Mouse (Mus musculus) layer of hippocampus, postnatal 25 days (tissue): ENCODE measurements around the gene Calr. TPM values are rescaled to one million over a fixed set of nuclear protein-coding genes. Genes with fewer than 3 reads are reported as not detected.
A peak's percentile ranks its signal among the peaks of the same experiment; 100 is the strongest.

Source experiments
- DNase-seq, 2 experiments: peaks; one replicate each; pipeline ENCODE4 v3.0.0; 2022; ENCODE audit warnings: mixed read lengths in 2 of 2, low spot score in 1 of 2; ENCODE audit errors: extremely low spot score in 1 of 2
- microRNA-seq, 2 experiments: library from miRNA; unstranded; fragments of <30 nt; microRNA quantifications; one replicate each; pipeline ENCODE4 v1.2.0; 2021
- total RNA-seq, 2 experiments: library from RNA; stranded (reverse); gene quantifications; 2 replicates each; pipeline ENCODE4 v1.2.3; 2021

The Calr gene
- total RNA-seq, 2 experiments from 2014 or later, result 473 to 552 TPM

DNA sequence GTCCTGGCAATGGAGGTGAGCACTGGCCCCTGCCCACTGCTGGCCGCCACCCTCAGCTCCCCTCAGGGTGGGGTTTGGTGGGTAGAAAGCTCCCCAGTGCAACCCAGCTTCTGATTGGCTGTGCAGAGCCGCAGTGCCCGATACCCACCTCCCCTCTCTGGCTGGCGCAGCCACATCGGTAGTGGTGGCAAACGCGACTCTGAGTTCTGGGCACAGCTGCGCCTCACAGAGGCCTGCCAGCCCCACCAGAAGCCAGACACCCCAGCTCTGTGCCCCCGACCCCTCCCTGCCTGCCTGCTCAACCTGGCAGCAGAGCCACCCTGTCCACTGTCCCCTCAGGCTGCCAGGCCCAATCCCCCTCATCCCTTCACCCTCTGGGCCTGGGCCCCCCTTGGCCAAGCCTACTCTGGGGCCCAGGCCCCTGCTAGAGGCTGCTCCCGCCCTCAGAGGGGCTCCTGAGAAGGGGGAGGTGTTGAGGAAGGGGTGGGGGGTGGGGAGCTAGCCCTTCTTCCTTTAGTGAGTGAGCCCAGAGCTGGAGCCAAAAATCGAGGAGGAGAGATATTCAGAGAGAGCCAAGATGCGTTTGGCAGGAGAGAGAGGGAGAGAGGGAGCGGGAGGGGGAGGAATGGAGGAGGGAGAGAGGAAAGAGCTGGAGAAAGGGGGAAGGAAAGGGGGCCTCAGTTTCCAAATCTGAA, 52.8 kb downstream of the Calr start:
- peak in 1 of 2 experiments; percentile 47 for DNase-seq

DNA sequence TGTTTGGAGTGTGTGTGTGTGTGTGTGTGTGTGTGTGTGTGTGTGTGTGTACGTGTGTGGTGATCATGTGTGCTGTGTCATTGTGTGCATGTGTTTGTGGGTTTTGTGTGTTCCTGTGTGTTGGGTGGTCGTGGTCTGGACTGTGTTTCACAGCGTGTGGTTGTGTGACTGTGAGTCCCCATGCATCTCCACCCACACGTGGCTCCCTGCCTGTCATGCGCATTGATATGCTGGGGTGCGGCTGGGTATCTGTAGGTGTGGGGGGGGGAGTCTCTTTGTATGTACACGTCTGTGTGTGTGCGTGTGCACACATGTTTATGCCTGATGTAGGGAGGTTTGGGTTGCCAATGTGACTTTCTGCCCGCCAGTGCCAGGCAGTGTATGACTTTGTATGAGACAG, 53.6 kb downstream of the Calr start:
- DNase-seq, result peak in 1 of 2 experiments; percentile 43

DNA sequence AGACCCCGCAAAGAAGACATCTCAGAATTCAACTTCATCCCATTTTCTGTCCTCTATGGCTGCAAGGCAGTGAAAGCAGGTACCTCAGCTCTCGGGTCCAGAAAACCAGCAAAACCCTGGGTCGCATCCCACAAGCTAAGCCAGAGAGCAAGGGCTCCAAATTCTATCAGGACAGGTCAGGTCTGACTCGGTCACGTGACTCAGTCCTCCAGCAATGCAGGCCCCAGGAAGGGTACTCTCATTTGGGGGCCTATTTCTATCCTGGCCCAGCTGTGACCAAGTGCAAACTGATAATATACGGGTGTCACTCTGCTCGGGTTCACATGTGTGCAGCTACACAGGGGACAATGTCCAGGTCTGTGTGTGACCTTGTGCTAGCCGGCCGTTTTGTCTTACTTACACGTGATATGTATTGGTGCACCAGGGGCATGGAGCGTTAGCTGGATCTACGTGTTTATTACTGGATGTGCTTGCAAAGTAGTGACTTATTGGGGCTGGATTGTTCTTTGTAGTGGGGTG, 54.2 kb downstream of the Calr start:
- no peak for DNase-seq

Small RNA genes within 50 kb of the gene (microRNA-seq; reads per million reads assigned to microRNA genes)
- gene Mir7069, result 10.0 to 13.2 reads per million in 2 experiments

Other genes starting within 250 kb of the Calr start
- gene Ier2, start 184.1 kb downstream of the Calr start, total RNA-seq, result 1 to 10 TPM; 8.8 to 9.6 TPM
- gene Trmt1, start 160.6 kb downstream of the Calr start, total RNA-seq, result 100 to 1,000 TPM in 1 of 2 experiments, 10 to 100 TPM in 1; 83.4 to 101 TPM
- gene Nacc1, start 159.1 kb downstream of the Calr start, total RNA-seq, result 10 to 100 TPM; 88.9 to 91.0 TPM
- gene Lyl1, start 145.5 kb downstream of the Calr start, total RNA-seq, result 1 to 10 TPM; 2.1 to 2.8 TPM
- not detected for gene G430095P16Rik, start 123.9 kb downstream of the Calr start, total RNA-seq
- 100 to 1,000 TPM; 406 to 477 TPM for gene Nfix, start 46.6 kb downstream of the Calr start, total RNA-seq
- gene Dand5, start 24.1 kb downstream of the Calr start, total RNA-seq, result 10 to 100 TPM in 1 of 2 experiments, 1 to 10 TPM in 1; 9.3 to 10.6 TPM
- gene Gadd45gip1, start 15.4 kb downstream of the Calr start, total RNA-seq, result 10 to 100 TPM; 23.7 to 27.3 TPM
- gene Rad23a, start 6.3 kb downstream of the Calr start, total RNA-seq, result 10 to 100 TPM; 67.0 to 69.7 TPM
- gene Farsa, start 10.1 kb upstream of the Calr start, total RNA-seq, result 10 to 100 TPM; 52.4 to 53.3 TPM
- 10 to 100 TPM; 16.5 to 18.0 TPM for gene Syce2, start 25.2 kb upstream of the Calr start, total RNA-seq
- 10 to 100 TPM; 32.4 to 39.7 TPM for gene Gcdh, start 47.0 kb upstream of the Calr start, total RNA-seq
- gene Klf1, start 55.0 kb upstream of the Calr start, total RNA-seq, result under 1 TPM in 1 of 2 experiments, not detected in 1; 0.17 TPM
- 1 to 10 TPM; 3.7 to 4.3 TPM for gene Dnase2a, start 61.6 kb upstream of the Calr start, total RNA-seq
- 100 to 1,000 TPM in 1 of 2 experiments, 10 to 100 TPM in 1; 75.7 to 100 TPM for gene Mast1, start 90.4 kb upstream of the Calr start, total RNA-seq
- gene Rtbdn, start 100.1 kb upstream of the Calr start, total RNA-seq, result 1 to 10 TPM in 1 of 2 experiments, under 1 TPM in 1; 0.47 to 1.3 TPM
- not detected for gene Gm49661, start 122.5 kb upstream of the Calr start, total RNA-seq
- gene Prdx2, start 122.7 kb upstream of the Calr start, total RNA-seq, result 100 to 1,000 TPM; 335 to 353 TPM
- gene Rnaseh2a, start 122.8 kb upstream of the Calr start, total RNA-seq, result 10 to 100 TPM; 37.1 to 41.5 TPM
- 10 to 100 TPM; 67.9 to 68.8 TPM for gene Junb, start 131.8 kb upstream of the Calr start, total RNA-seq
- gene Hook2, start 143.7 kb upstream of the Calr start, total RNA-seq, result 1 to 10 TPM; 7.6 to 9.3 TPM
- gene Best2, start 167.6 kb upstream of the Calr start, total RNA-seq, result not detected
- 100 to 1,000 TPM; 116 to 128 TPM for gene Asna1, start 178.3 kb upstream of the Calr start, total RNA-seq
- 100 to 1,000 TPM; 130 to 144 TPM for gene Trir, start 179.9 kb upstream of the Calr start, total RNA-seq
- gene Tnpo2, start 190.0 kb upstream of the Calr start, total RNA-seq, result 100 to 1,000 TPM; 145 to 159 TPM
- gene Fbxw9, start 213.1 kb upstream of the Calr start, total RNA-seq, result 10 to 100 TPM; 19.7 to 27.8 TPM
- gene Gm5741, start 221.0 kb upstream of the Calr start, total RNA-seq, result not detected
- gene Dhps, start 224.8 kb upstream of the Calr start, total RNA-seq, result 10 to 100 TPM; 57.7 to 62.0 TPM
- gene Wdr83os, start 233.8 kb upstream of the Calr start, total RNA-seq, result 10 to 100 TPM; 57.7 to 69.0 TPM
- gene Wdr83, start 234.4 kb upstream of the Calr start, total RNA-seq, result 10 to 100 TPM; 28.7 to 32.3 TPM
- gene Man2b1, start 236.3 kb upstream of the Calr start, total RNA-seq, result 10 to 100 TPM; 36.1 to 41.8 TPM